Mouse (Mus musculus): ENCODE results near the gene Rpl37a.

Gene Rpl37a

GRCm38 (mm10) chr1:72736397-72737125 lies 25.5 kb downstream of the Rpl37a start:
- no peak for DNase-seq (ENCODE audit: low read depth, low spot score)

DNA sequence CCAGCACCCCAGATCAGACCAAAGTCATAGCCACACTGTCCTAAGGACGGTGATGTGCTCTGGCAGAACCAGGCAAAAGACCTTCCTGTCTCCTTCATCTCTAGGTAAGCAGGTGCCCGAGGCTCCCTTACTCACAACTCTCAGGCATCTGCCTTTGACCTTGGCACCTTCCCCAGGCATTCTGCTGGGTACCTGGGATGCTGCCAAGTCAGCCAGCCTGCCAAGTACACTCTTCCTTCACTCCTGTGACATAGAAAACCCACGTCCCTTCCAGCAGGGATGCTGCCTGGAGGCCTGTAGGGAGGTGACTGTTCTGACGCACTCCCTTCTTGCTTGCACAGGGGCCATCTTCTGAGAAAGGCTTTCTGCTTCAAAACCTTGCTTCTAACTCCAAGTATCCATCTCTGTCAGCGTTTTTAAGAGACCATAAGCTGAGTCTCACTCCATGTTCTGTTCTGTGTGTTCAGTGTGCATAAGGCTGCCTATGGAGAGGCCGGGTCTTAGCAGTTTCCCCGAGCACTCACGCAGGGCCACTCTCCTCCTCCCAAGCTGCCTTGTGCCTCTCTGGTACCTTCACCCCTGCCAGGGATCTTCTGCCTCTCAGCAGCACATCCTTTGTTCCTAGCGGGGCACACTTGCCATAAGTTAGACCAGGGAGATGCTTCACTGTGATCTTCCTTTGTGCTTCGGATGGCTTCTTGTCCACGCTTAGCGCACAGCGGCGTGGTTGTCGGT lies 28.0 kb downstream of the Rpl37a start:
- no peak for DNase-seq (ENCODE audit: low read depth, low spot score)

GRCm38 (mm10) chr1:72739681-72740063 lies 28.6 kb downstream of the Rpl37a start:
- DNase-seq (ENCODE audit: low read depth, low spot score): no peak

DNA sequence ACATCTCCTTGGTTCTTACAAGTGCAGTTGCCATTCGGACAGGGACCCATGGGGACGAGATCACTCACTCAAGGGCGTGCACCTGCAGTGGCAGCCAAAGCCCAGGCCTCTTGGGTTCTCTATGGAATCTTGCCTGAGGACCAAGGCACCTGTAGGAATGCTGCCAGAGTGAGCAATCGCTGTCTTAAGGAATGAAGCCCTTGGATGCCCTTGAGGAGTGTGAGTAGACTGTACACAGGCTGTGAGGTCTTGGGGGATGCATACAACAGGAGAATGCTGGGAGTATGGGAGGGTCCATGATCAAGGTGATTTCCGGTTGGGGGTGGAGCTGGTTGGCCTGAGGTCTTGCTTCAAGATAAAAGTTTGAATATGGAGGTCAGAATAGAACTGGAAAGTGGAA lies 30.3 kb downstream of the Rpl37a start:
- DNase-seq (ENCODE audit: low read depth, low spot score): no peak

DNA sequence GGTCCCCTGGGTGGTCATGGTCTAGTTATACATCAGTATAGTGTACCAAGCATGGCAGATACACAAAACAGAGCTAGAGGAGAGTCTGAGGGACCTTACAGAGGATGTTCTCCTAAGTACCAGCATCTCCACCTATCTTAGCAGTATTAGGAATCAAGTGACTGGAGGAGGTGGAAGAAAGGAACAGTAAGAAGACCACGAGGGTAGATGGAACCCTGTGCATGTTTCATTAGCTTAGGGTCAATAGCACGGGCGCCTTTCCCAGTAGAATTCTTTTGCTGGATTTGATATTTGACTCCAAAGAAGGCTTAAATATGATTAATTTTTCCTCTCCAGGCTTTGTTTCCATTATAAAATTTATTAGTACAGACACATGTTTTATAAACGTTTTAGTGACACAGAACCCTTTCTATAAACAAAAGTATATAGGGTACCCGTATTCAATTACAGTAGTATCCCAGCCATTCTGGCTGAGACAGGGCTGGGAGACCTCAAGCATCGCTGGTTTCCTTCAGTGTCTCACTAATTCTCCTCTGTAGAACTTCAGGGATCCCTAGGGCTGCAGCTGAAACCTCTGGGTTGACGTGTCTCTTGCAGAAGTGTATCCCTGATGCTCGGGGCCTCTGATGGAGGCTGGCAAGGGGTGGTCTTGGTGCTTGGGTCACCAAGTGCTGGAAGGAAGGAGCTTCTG lies 33.9 kb downstream of the Rpl37a start:
- DNase-seq (ENCODE audit: low read depth, low spot score): no peak

DNA sequence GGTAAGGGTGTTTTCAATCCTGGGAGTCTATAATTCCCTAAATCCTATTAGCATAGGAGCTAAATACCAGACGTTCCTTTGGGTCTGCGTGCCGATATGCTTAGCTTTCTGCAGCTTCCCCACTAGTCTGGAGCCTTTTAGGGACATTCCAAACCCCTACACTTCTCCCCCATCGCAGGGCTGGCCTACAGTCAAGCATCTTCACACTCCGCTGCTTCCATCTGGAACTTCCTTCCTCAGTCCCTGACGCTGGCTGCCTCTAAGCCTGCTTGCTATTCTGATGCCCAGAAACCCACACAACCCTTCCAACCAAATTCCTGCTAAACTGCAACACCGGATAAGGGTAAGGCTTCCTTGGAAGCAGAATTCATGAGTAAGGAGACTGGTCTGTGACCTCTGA lies 35.3 kb downstream of the Rpl37a start:
- no peak for DNase-seq (ENCODE audit: low read depth, low spot score)

GRCm38 (mm10) chr1:72751371-72751781 lies 40.3 kb downstream of the Rpl37a start:
- no peak for DNase-seq (ENCODE audit: low read depth, low spot score)

- no peak for DNase-seq (ENCODE audit: low read depth, low spot score)
Measured at GRCm38 (mm10) chr1:72753211-72753610, 42.1 kb downstream of the Rpl37a start.

DNA sequence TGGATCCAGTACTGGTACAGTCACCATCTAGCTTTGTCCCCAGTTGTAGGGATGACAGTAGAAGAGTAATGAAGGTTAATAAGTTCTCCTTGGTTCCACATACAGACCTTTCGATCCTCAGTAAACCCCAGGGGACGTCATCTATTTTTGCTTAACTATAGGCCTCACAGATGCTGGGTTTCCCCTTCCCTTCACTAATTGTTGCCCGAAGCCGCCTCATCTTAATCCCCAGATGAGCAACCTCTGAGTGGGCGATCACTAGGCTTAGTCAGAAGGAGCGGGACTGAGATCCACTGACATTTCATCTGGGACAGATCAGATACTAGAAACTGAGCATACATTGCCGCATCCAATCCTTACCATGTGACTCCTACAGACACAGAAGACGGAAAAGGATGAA lies 44.1 kb downstream of the Rpl37a start:
- no peak for DNase-seq (ENCODE audit: low read depth, low spot score)

DNA sequence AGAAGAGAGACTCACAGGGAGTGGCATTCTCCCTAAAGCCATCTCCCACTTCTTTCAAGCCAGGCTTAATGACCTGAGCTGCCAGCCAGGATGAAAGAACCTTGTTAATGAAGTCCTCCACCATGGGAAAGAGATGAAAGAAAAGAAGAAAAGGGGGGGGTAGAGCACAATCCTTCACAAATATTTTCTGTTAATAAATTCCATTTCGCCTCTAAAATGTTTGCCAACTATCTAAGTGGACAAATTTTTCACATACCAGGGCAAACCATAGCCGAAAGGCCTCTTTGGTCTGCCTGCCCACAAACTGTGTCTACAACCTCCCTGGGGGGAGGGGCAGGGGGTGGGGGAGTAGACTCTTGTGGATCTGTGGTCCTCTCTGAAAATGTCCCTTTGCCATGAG lies 44.7 kb downstream of the Rpl37a start:
- DNase-seq (ENCODE audit: low read depth, low spot score): no peak

DNA sequence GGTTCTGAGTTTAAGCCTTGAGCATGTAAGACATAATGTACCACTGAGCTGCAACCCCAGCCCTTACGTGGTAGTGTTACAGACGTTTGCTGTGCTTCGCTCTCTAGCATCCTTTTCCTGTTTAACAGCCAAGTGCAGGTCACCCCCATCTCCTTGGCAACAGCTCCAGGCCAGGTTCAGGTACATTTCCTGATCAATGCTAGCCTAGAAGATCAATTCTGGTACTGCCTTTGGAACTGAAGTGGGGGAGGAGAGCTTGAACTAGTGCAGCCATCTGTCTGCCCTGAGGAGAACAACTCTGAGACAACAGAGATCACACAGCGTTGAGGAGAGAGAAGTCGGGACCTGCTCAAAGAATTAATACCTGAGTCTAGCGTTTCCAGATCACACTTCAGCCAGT lies 48.7 kb downstream of the Rpl37a start:
- DNase-seq (ENCODE audit: low read depth, low spot score): no peak

Data from mesoderm, embryonic 11.5 days (tissue).